Mouse (Mus musculus) frontal cortex, adult 2 months (tissue): ENCODE measurements around the gene Naa60. TPM values are rescaled to one million over a fixed set of nuclear protein-coding genes. Genes with fewer than 3 reads are reported as not detected.
"Not testable (repeated sequence)": the region's sequence is repeated elsewhere in the genome, so short reads cannot be mapped to it uniquely, and the experiment has no call there.

Source experiments
- DNase-seq, 2 experiments: peaks; one replicate each; pipeline ENCODE4 v3.0.0; 2022; ENCODE audit warnings: low spot score in 1 of 2; ENCODE audit errors: extremely low spot score in 1 of 2
- polyA plus RNA-seq: library from polyadenylated mRNA; depleted of rRNA; stranded (reverse); fragments of >200 nt; gene quantifications from 2 replicates; pipeline ENCODE4 v1.2.3, GENCODE M21; 2012; rRNA removed

The Naa60 gene
- 114 and 116 TPM in 2 replicates for polyA plus RNA-seq

DNA sequence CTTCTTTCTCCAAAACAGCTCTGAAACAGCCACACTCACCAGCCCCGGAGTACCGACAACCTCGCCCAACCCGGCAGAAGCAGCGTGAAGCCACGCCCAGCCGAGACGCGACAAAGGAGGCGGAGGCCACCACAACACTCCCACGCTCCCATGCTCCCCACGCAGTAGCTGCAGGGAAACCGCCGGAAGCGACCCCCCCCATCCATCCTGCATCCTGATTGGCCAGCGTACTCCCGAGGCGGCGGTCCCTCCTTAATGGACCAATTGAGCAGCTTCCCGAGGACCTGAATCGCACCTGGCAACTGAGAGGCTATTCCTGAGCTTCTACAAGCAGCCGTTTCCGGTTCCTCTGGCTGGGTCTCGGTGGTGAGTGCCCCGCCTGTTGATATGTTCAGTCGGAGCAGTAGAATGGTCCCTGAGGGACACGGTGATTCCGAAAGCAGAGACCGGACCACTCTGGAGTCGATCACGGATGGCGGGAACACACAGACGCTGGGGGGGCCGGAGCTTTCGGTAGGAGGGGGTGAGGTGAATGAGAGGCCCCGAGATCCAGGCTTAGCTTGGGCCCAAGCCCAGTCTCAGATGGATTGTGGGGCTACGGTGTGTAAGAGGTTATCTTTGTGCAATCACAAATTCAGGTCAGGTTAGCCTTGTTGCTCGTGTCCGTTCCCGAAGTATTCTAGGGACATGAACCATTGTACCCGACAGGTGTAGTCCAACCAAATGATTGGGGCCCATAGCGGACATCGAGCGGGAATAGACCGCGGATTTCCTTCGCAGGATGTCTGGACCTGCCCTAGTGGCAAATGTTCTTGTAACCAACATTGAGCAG is at the start of gene Naa60:
Gene Naa60 (plus strand): TSS at position 160 of the 832 bp plus-strand sequence.
- DNase-seq = peak; percentile 80 to 89

DNA sequence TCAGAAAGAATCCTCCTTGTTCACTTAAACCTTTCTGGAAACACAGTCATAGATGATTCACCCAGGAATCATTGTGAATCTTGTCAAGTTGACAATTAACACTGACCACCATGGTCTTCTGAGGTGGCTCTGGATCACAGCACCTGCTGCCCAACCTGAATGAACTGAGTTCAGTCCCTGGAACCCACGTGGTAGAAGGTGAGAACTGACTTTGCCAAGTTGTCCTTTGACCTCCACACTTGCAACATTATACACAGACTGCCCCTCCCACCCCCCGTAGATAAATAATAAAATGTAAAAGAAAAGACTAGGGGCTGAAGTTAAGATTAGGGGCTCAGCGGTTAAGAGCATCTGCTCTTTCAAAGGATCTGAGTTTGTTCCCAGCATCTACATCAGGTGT is 44.2 kb upstream of the Naa60 start:
- no peak for DNase-seq

- DNase-seq = no peak
Observed at GRCm38 (mm10) chr16:3829727-3830126, 42.4 kb upstream of the Naa60 start.

- no peak for DNase-seq
Observed at GRCm38 (mm10) chr16:3830588-3831109, 41.5 kb upstream of the Naa60 start, which contains the start of gene Olfr15. Gene Olfr15, plus strand, starts transcription at chr16:3830878.

DNA sequence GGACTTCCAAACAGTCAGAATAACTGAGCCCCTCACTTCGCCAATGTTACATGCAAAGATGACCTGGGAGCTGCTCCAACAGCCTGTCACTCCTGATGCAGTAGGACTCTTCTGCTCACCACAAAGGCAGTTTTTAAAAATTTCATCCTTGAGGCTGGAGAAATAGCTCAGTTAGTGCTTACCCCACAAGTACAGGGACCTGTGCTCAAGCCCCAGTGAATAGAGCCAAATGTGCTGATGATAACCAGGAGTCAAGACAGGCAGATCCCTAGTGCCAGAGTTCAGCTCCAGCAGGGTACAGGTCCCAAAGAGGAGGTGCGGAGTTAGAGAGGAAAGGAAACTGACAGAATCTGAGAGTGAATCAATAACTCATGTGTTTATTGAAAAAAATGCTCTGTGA is 36.7 kb upstream of the Naa60 start:
- DNase-seq = no peak

DNA sequence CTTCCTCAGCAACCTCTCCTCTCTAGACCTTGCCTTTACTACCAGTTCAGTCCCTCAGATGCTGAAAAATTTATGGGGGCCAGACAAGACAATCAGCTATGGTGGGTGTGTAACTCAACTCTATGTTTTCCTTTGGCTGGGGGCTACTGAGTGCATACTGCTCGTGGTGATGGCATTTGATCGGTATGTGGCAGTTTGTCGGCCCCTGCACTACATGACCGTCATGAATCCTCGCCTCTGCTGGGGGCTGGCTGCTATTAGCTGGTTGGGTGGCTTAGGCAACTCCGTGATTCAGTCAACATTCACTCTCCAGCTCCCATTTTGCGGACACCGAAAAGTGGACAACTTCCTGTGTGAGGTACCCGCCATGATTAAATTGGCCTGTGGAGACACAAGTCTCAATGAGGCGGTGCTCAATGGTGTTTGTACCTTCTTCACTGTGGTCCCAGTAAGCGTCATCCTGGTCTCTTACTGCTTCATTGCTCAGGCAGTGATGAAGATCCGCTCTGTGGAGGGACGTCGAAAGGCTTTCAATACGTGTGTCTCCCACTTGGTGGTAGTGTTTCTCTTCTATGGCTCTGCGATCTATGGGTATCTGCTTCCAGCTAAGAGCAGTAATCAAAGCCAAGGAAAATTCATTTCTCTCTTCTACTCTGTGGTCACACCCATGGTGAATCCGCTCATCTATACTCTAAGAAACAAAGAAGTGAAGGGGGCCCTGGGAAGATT is 32.9 kb upstream of the Naa60 start:
- DNase-seq = peak in 1 of 2 experiments; percentile 27

DNA sequence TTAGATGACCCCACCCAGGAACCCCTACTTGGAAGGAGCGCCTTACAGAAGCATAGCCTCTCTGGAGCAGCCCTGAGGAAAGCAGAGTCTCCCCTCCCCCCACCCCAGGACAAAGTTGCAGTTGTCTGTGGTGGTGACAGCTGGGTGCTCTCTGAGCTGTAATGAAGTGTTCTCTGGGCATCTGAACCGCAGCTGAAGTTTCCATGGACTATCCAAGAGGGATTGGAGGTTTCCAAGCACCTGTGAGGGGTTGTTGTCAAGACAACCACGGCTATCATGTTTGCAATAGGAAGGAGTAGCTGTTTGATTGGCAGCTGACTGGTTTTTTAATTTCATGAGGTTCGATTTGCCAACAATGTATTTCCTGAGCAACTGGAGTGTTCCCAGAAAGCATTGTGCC is 29.2 kb upstream of the Naa60 start:
- no peak for DNase-seq

DNA sequence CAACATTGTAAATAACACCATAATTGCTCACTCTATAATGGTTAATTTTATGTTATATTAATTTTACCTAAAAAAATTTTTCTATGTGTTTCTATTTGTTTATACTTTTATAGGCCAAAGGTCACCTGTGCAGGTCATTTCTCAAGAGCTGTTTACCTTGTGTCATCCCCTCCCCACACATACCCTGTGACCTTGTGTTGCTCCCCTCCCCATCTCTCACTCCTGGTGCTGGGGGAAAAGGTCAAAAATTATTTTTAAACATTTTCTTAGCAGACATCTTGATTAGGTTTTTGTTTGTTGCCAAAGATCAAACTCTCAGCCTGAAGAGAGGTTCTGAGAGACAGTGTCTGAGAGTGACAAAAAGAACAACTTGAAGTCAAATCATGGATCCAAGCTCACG is 28.4 kb upstream of the Naa60 start:
- DNase-seq = no peak

DNA sequence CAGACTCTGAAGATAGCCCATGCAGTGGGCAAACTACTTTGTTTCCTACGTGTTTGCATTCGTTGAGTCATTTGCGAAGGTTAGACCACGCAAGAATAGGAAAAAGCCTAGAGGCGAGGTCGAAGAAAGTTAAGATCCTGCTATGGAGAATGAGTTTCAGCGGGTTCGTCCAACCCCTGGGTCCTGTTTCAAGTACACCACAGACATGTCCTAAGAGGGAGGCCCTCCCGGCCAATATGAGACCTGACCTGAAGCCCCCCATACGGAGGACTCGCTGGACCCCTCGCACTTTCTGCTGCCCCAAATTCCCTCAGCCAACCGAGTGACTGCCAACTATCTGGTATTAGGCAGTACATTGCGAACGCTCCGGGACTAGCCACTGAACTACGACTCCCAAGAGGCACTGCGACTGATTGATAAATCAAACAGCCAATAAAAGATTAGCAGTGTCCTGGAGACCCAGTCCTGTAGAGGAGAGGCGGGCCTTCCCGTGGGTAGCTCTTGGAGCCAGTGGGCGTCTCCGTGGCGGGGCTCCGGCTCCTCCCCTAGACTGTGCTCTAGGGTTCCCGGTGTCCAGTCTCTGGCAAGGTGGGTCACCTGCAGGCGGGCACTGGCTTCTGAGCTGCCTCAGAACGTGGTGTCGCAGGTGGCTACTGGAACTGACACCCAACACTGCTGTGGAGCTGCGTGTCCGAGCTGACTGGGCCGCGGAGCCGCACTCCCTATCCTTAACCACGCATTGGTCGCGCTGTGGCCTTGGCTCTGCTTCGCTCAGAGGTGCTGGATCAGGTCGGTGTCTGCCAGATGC is 25.3 kb upstream of the Naa60 start, which contains the start of gene Zfp174:
Gene Zfp174 (plus strand): TSS at position 558 of the 808 bp plus-strand sequence.
- peak; percentile 97 for DNase-seq

DNA sequence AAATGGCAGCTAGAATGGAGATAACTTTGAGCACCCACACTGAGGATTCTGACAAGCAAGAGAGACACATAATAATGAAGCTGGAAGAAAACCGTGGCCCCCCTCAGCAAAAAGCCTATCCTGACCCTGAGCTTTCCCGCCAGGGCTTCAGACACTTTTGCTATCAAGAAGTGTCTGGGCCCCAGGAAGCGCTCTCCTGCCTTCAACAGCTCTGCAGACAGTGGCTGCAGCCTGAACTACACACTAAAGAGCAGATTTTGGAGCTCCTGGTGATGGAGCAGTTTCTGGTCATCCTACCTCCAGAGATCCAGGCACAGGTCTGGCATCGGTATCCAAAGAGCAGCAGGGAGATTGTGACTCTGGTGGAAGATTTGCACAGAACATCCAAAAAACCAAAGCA is 24.3 kb upstream of the Naa60 start:
- no peak for DNase-seq

GRCm38 (mm10) chr16:3848416-3848815 is 23.8 kb upstream of the Naa60 start:
- no peak for DNase-seq

- DNase-seq = not testable (repeated sequence)
Observed at GRCm38 (mm10) chr16:3851301-3851700, 20.9 kb upstream of the Naa60 start.

DNA sequence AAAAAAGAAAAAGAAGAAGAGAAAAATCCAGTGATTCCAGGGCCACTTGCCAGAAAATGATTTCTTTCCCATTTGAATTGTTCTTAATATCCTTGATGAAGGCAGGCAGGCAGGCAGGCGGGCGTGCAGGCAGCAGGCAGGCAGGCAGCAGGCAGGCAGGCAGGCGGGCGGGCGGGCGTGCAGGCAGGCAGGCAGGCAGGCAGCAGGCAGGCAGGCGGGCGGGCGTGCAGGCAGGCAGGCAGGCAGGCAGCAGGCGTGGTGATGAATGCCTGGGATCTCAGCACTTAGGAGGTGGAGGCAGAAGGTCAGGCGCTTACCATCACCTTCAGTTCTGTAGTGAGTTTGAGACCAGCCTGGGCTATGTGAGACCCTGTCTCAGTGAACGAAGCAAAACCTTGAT is 19.6 kb upstream of the Naa60 start:
- no peak for DNase-seq

- no peak for DNase-seq
Observed at GRCm38 (mm10) chr16:3854437-3855182, 17.6 kb upstream of the Naa60 start.

DNA sequence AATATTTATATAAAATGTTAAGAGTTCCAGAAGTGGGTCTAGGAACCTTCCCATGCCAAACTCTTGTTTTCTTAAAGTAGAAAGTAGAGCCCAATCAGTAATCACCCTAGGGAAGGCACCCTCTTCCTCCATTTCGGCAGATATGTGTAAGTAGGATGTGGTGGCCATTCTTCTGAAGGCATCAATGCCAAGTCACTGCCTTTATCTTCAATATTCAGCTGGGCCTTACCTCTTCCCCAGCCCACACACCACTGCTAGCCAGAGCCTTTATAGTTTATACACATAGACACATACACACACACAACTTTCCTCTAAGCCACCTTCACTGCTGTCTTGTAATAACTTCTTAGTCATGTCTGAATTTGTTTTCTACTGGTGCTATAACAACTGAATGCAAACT is 16.4 kb upstream of the Naa60 start:
- no peak for DNase-seq

GRCm38 (mm10) chr16:3859254-3859653 is 12.9 kb upstream of the Naa60 start:
- no peak for DNase-seq

GRCm38 (mm10) chr16:3871815-3872214 is 360 bp upstream of the Naa60 start:
- no peak for DNase-seq

DNA sequence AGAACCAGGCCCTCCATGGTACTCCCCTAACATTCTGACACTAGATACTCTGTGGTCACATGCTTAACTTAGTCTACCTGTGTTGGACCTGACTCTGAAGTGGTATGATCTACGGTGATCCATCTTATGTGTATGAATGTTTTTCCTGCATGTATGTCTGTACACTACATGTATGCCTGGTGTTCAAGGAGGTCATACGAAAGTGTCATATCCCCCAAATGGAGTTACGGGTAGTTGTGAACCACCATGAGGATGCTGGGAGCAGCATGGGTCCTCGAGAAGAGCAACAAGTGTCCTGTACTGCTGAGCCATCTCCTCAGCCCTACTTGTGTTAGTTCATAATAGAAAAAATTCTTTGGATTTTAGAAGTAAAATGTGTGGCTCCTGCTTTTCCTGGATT is 4.2 kb downstream of the Naa60 start:
- DNase-seq = no peak

- peak; percentile 82 to 94 for DNase-seq
Observed at GRCm38 (mm10) chr16:3884201-3885064, 12.3 kb downstream of the Naa60 start, which contains the start of the genes Zfp597 and Gm20695. Gene Zfp597, minus strand, starts transcription at chr16:3884561. Gene Gm20695, plus strand, starts transcription at chr16:3884648.
